Mouse (Mus musculus) testis, postnatal 14 days (tissue): Measurements from ENCODE around the gene Nkain4.

ENCODE experiments used
- DNase-seq: peaks from one replicate; pipeline ENCODE4 v3.0.0; 2021; ENCODE audit warnings: low spot score

Nkain4 gene

DNA sequence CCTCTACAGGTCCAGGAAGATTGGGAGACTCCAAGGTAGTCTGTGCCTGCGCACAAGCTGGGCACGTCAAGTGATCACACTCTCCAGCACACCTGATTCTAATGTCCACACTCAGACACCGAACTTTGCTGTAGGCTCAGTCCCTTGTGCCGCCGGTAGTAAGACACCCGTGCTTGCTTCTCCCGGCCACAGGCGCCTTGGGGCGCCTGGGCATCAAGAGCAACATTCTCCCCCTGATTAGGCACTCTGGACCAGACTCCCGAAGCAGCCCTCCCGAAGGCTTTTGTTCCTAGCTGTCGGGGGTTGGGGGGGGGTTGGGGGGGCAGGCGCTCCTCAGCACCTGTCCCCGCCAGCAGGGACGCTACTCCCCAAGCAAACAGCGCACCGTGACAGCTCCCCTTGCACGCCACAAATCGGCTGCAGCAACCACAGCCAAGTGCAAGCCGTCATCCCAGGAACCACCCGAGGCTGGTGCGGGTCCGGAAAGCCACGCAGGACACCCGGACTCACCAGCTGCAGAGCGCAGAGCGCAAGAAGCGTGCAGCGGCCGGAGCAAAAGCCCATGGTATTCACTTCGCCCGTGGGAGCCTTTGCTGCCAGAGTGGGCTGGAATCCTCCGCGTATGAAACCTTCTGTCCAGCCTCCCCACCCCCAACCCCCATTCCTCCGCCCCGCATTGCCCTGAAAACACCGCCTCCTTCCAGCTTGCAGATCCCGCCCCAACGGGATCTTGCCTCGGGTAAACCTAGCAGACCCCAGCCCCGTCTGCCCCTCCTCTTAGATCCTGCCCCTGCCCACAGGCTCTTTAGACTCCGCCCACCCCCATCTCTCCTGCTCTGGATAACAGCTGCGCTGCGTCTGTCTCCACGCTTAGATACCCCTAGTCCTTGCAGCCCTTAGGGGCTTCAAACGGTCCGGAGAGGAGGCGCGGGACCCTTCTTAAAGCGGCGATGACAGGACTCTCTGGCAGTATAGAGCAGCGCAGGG, at the start of gene Nkain4:
Gene Nkain4 (minus strand): TSS at position 639 of the 987 bp plus-strand sequence.
- DNase-seq, result peak; percentile 59

DNA sequence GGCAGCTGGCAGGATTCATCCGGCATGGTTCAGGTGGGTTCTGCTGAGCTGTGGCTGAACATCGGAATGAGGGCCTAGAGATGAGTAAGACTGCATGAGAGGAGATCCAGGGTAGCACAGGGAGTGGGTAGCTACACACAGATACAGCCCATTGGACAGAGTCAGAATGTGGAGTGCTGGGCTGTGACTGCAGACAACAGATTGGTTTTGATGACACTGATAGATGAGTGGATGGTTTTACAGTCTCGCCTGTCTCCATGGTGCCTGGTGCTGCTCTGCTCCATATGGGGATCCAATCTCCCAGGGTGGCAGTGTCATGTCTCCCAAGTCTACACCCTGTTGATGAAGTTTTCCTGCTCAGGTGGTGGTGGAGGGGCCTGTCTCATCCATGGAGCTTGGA, 42.4 kb upstream of the Nkain4 start:
- DNase-seq, result no peak

DNA sequence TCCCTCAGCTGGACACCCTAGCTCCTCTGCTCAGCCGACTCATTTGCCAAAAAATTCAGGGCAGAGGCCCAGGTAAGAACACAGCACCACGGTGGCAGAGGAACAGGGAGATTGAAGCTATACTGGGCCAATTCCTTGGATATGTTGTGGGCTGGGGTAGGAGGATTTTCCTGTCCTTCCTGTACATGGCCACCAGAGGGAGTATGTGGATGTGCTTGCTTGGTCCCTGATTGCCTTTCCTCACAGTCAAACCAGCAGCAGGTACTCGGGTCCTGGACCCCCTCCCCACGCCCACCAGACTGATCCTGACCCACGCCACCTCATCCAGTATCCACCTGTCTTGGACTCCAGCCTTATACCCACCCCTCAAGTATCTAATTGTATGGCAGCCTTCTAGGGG, 41.9 kb upstream of the Nkain4 start:
- no peak for DNase-seq

DNA sequence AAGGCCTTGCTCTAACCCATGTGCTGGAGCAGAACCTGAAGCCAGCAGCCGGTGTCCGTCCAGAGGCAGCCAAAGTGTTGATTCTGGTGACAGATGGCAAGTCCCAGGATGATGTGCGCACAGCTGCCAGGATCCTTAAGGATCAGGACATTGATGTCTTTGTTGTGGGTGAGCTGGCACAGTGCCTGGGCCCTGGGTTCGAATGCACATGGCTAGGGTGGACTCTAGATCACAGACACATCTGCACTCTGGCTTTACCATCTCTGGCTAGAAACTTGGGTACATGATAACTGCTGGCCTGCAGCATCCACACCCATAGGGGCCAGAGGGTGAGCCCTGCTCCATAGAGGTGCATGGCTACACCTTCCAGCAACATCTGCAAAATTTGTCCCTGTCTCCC, 41.0 kb upstream of the Nkain4 start:
- DNase-seq, result no peak

DNA sequence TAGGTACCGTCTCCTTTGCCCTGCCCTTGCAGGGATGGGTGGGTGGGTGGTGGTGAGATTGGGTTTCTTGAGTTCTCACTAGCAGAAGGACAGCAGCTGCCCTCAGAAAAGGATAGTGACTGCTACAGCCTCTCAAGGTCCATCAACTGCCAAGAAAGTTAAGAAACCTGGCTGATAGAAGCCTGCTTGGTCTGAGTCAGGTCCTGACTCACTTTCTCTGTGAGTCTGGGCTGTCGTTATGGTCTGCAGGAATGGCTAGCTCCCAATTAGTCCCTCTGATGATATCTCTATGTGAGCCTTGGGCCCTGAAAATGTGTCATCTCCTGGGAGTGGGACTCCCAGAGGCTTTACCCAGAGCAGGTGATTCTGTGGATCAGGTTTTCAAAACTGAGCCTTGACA, 39.9 kb upstream of the Nkain4 start:
- DNase-seq, result no peak

DNA sequence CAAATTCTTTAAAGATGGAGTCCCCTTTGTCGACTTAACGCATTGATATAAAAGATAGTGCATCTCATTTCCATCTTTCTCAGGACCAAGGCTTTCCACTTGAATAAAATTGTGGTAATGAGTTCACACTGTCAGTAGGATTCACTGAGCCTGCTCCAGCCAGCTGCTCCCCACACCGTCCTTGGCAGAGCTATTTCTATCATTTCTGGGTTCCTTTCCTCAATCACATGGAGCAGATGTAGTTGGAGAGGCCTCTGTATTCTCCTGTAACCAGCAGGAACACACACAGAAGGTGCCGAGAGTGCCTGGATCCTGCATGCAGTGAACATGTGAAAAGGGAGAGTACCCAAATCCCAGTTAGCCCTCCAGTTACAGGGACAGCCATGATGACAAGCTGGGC, 35.8 kb upstream of the Nkain4 start:
- no peak for DNase-seq

DNA sequence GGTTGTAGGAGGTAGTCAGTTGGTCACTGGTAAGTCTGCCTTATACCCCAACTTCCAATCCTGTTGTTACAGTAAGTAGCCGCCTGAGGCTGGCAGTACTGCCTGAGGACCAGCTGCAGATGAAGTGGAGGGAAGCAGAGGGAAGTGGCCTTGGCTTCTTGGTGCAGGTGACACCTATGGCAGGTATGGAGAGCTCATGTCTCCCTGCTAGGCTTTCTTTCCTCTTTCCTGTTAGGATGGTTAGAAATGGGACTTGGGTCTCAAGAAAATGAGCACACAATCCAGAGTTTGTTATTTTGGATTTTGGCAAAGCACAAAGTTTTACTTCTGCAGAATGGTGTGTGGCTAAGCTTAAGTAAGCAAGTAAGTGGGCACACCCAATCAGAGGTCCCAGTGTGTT, 34.4 kb upstream of the Nkain4 start:
- DNase-seq, result no peak

DNA sequence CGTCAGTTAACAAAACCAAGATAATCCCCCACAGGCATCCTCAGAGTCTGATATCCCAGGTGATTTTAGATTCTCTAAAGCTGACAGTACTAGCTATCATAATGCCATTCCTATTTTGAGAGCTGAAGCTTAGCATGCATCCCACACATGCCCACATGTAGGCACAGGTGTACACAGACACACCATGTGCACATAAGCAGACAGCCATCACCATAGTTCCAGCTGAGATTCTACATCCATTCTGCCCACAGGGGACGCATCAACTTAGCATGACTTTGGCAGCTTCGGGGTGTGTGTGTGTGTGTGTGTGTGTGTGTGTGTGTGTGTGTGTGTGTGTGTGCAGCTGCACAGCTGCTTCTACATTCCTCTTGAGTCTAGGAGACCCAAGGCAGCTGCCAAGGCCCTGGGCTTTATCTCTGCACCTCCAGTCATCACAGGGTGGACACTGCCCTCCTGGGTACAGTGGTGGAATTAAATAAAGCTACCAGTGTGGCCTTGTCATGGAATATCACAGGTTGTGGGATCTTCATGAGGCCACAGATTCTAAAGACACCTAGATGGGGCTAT, 33.9 kb upstream of the Nkain4 start:
- no peak for DNase-seq

DNA sequence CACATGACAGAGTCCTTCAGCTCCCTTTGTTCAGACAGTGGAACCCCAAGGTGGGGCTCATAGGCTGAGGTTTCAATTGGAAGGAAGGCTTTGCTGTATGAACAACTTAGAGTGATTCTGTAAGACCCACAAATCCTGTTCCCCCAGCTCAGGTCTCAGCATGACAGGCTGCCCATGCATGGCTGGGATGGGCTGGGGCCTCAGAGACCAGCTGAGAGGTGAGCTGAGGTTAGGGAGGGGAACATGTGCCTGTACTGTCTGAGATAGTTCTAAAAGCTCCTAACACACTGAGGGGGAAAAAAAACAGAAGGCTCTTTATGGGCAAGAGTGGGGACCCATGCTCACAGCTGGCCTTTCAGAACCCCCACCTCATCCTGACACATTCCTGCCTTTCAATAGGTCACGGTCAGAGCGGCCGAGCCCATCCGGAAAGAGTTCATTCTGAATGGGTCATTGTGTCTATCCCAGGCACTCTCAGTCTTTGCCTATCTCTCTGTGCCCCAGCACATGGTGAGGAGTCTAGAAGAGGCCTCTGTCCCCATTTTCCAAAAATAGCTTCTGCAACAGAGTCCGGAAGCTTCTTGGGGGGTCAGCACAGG, 33.0 kb upstream of the Nkain4 start:
- no peak for DNase-seq

DNA sequence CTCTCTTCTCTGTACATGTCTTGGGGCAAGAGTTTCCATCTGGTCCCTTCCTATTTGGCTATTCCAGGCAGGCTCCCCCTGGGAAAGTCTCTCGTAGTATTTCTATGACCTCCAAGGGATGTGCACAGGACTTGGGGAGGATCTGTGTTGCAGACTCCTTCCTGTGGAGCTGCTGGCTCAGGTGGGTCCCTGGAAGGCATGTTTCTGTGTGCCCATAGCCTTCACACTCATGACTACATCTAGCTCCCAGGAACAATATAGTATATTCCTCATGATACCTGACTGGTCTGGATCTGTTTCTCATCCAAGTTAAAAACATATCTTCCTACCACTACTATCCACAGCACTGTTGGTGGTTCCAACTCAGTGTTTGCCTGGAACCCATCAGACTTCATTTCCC, 32.5 kb upstream of the Nkain4 start:
- no peak for DNase-seq

DNA sequence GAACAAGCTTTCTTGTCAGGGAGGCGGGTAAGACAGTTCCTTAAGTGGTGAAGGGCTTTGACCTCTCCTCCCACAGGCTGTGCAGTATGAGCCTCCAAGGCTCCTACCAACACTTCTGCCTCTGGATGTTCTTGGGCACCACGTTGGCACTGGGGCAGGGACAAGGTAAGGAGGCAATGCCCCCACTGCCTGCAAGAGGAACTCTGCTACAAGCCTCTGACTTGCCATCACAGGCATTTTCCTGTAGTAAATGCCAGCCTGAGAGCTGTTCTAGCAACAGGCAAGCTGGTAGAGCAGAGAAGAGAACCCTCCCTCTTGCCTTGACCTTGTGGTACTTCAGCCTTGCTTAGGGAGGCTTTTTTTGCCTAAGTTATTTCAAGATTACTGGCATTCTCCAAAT, 31.9 kb upstream of the Nkain4 start, which contains the start of gene Col20a1:
Gene Col20a1 (plus strand): TSS at position 87 of the 400 bp plus-strand sequence.
- no peak for DNase-seq

DNA sequence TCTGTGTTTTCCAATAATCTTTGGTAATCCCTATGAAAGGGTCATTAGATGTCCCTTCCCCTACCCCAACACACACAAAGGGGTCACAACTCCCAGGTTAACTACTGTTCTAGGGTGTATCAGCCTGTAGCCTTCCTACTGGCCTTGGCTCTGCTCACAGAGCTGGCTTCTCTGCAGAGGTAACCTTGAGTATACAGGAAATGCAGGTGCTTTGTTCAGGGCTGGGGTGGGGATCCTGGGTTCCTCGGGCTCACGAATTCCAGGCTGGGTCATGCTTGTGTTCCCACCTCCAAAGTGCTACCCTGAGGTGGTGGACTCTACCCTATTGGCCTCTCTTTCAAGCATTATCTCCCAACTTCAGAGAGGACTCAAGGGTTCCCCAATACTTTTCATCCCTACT, 31.1 kb upstream of the Nkain4 start:
- DNase-seq, result no peak

DNA sequence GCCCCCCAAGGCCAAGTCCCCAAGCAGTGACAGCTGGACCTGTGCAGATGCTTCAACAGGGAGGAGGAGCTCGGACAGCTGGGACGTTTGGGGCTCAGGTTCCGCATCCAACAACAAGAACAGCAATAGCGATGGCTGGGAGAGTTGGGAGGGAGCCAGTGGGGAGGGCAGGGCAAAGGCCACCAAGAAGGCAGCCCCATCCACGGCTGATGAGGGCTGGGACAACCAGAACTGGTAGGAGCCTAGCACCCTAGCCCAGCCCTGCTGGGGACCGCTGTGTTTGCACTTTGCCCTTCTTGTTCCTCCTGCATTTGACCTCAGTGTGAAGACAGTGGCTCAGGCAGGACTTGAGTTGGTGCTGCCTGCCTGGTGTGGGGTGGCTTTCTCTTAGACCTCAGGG, 26.6 kb upstream of the Nkain4 start:
- DNase-seq, result no peak

DNA sequence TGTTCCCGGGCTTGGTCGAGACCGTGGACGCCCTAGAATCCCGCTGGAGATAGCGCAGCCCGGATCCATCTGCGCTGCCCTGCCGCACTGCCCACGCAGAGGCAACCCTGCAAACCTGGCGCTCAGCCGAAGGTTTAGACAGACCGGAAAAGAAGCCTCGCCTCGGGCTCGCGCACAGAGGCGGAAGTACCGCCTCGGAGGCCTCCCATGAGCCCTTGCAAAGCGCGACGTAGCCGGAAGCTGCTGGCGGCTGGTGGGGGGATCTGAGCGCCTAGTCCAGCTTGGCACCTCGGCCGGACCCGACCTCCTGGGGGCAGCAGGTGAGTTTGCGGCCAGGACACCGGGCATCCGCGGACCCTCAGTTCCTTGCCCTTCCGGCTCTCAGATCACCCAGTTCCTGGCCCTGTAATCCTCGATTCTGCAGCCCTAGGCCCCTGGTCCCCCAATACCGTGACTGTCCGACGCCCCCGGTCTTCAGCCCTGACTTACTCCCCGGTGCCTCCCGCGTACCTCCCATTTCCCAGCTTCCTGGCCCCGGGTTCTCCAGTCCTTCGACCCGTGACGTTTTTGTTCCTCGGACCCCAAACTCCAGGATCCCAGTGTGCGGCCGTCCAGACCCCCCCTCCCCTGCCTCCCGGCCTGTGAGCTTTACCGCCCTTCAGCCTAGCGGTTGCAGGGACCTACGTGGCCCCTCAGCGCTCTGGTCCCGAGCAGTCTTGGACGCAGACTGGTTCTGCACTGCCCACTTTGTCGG, 12.7 kb upstream of the Nkain4 start, which contains the start of gene Arfgap1:
Gene Arfgap1 (plus strand): TSS at position 216 of the 754 bp plus-strand sequence.
- peak; percentile 92 for DNase-seq

DNA sequence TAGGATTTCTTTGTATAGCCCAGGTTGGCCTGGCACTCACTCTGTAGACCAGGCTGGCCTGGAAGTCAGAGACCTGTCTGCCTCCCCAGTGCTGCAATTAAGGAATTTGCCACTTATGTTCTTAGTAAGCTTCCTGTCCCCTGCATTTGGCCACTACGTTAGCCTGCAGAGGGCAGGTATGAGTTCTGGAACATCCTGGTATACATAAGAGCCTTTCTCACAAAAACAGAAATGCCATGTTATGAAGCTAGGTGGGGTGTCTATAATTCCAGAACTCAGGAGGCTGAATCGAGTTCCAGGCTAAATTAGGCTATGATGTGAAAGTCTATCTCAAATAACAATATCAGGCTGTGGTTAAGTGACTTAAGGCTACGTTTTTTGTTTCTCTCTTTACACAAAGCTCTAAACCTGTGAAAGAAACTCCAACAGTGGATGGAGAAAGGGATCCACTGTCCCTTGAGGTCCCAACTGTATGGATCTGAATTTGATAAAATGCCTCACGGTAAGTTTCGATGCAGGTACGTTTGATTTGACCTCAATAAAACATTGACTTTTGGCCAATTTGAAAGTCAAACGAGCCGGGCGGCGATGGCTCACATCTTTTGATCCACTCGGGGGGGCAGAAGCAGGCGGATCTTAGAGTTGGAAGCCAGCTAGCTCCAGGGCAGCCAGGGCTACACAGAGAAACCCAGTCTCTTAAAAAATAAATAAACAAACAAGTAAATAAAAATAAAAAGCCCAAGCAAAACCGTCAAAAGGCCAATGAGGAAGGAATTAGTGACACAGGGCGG, 11.8 kb upstream of the Nkain4 start:
- DNase-seq, result no peak

DNA sequence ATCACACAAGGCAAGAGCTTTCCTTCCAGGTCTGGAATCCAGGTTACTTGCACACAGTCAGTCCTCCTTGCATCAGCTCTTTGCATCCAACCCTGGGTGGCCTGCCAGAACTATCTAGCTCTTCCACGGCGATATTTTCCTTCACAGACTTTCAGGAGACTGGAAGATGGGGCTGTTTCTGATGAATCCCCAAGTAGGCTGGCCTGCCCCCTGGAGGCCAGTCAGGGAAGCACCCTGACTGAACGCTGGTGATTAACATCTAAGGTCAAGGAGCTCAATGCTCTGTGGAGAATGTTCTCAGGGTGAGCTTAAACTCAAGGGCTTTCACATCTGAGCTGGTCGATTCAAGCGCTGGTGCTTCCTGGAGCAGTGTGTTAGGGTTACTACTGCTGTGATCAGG, 9.5 kb upstream of the Nkain4 start:
- DNase-seq, result peak; percentile 43

DNA sequence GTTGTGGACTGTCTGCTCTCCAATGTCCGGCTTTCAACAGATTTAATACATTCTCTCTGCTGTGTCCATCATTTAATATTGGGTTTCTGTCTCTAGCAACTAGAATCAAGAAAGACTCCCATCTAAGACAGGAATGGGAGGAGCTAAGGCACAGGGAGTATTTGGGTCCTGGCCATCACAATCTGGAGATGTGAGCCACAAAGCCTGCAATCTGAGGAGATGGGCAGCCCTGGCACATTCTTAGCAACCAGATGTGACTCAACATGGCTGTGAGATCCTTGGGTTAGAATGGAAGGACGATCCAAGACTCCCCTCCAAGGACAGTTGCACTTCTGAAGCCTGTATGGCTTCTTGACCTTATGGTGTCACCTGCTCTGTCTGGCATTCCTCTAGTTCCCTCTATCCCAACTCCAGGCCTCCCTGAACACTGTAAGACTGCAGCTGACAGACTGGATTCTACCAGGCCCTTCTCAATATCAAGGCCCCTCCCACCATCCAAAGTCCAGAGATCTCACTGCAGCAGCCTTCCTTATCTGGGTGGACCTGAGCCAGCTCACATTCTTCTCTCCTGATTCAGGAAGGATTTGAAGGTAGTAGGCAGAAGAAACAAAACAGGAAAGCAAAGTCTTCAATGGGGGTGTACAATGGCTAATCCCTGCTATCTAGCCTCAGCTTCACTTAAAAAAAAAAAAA, 8.3 kb upstream of the Nkain4 start:
- DNase-seq, result no peak

DNA sequence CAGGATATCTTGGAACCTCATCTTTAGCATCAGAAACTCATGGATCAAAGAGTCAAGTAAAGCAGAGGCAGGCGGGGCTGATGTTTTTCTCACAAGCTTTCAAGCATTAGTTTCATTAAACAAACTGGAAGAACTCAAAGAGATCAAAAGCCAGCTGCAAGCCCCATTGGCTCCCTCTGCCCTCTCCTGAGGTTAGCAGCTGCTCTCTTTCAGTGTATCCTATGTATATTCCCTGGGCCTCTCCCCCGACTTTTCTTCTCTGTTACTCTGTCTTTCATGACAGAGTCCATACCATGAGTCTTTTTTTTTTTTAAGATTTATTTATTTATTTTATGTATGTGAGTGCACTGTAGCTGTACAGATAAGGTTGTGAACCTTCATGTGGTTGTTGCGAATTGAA, 5.7 kb upstream of the Nkain4 start:
- DNase-seq, result no peak

DNA sequence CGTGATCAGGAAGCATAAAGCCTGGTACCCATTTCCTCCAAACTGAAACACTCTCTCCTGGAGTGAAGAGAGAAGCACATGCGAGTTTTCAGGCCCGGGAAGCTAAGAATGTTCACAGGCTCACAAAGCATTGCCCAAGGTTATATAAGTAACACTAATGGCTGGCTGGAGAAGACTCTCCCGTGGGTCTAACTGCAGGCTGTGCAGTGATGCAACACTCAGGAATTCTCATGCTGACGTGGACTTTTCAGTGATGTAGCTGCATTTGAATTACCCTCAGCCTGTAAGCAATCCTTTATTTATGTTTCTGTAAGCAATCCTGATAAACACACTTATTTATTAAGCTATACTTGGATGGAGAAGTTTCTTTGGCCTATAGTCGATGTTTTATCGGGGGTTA, 5.1 kb upstream of the Nkain4 start:
- DNase-seq, result no peak

DNA sequence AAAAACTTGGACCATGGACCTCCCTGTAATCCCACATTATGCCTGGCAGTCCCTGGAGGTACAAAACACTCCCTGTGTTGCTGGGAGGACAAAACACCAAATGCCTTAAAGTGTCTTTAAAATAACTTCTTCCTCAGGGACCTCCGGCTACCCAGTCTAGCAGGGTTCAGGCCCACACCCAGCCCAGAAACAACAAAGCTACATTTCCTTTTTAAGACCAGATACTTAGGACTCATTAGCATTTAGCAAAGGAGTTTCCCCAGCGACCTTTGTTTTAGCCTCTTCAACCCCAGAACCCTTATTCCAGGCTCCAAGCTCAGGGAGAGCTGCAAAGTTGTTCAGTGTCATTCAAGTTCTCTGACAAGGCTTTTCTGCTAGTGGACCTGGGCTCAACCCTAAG, 861 bp downstream of the Nkain4 start:
- no peak for DNase-seq

DNA sequence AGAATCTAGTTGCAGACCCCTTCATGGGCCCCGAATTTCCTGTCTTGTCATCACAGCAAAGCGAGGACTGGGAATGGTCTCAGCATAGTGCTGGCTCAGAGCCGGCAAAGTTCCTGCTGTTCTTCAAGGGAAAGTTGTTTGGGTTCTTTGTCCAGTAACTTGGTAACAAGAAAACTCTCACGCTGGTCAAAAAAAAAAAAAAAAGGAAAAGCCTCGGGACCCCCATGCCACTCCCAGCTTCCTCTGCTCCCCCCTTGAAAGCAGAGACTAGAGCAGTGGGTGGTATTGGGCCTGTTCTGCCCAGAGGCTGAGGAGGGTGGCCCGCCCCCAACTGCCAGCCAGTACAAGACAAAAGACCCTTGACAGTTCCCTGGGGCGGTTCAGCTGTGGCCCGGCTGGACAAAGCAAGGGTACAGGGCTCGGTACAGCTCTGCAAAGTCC, 1.7 kb downstream of the Nkain4 start:
- no peak for DNase-seq
